Mouse (Mus musculus): ENCODE results near the gene Dcaf11. TPM values are rescaled to one million over a fixed set of nuclear protein-coding genes. Genes with fewer than 3 reads are reported as not detected.

The Dcaf11 gene
- polyA plus RNA-seq, 1 experiment from 2014 or later: 130 TPM

DNA sequence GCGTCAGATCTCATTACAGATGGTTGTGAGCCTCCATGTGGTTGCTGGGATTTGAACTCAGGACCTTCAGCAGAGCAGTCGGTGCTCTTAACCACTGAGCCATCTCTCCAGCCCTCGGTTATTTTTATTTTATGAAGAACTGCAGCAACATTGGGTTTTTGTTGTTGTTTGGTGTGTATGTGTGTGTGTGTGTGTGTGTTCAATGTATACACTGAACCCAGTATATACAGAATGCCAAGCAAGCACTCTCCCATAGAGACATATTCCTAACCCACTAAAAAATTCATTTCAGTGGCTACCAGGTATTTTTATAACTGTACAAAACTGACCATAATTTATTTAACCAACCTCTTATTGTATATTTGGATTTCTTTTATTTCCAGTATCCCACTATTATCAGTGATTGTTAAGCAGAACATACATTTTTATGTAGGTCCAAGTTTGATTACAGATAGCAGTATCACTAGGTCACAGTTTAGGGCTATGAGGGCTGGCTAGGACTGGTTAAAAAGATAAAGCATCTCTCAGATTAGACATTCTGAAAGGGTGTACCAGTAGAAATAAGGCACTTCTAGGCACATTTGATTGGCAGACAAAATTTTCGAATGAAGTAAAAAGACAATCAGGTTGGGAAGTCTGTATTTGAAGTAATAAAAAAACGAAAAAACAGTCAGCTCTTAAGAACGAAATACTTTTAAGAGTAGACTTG, 912 bp upstream of the Dcaf11 start:
- Histone ChIP-seq H3K4me1 (replicated peaks) (peaks cover 19% of the 10 kb centered on the region), H3K27ac (no peak overlapping the region)
- WGBS: 59% methylated on average over 6 of the region's 6 CpGs

GRCm38 (mm10) chr14:55560202-55561073, 632 bp downstream of the Dcaf11 start, which contains the start of gene A730061H03Rik:
A730061H03Rik (minus strand) TSS chr14:55560406.
- H3K36me3 ChIP-seq: peaks cover 25% of the 10 kb centered on the region
- peak within 1 kb of the TSS; percentile 82 for H3K4me2 ChIP-seq
- ATAC-seq (ENCODE audit: low FRiP score): peak; percentile 99
- WGBS: under 1% methylated on average over 51 of the region's 51 CpGs
- H3K9ac ChIP-seq: peak within 1 kb of the TSS; percentile 87
- no peaks in the 10 kb centered on the region for H3K27me3 ChIP-seq
- H3K4me3 ChIP-seq: peak within 1 kb of the TSS; percentile 64
- H3K9me3 ChIP-seq: no peaks in the 10 kb centered on the region
- peak within 1 kb of the TSS; percentile 99 for H3K27ac ChIP-seq
- H3K4me1 ChIP-seq (replicated peaks): peaks cover 19% of the 10 kb centered on the region

More for the DNA sequence above, 912 bp upstream of the Dcaf11 start:
- no peak for ATAC-seq (ENCODE audit: low FRiP score)
- Histone ChIP-seq H3K27me3 (no peaks in the 10 kb centered on the region), H3K4me3 (peak overlapping the region; percentile 64), H3K9me3 (no peaks in the 10 kb centered on the region), H3K36me3 (peaks cover 9% of the 10 kb centered on the region), H3K9ac (peak overlapping the region; percentile 87; the same call in 1 of the 2 replicates), H3K4me2 (peak overlapping the region; percentile 66)

GRCm38 (mm10) chr14:55561860-55562259, 2.1 kb downstream of the Dcaf11 start:
- 89% methylated on average over 10 of the region's 10 CpGs for WGBS
- Histone ChIP-seq H3K4me2 (peak overlapping the region; percentile 82), H3K4me3 (peak overlapping the region; percentile 64; the same call in 1 of the 2 replicates), H3K27ac (no peak overlapping the region), H3K36me3 (peaks cover 39% of the 10 kb centered on the region), H3K9me3 (no peaks in the 10 kb centered on the region), H3K4me1 (replicated peaks) (peaks cover 19% of the 10 kb centered on the region), H3K9ac (peak overlapping the region; percentile 36; the same call in 1 of the 2 replicates), H3K27me3 (no peaks in the 10 kb centered on the region)
- no peak for ATAC-seq (ENCODE audit: low FRiP score)

DNA sequence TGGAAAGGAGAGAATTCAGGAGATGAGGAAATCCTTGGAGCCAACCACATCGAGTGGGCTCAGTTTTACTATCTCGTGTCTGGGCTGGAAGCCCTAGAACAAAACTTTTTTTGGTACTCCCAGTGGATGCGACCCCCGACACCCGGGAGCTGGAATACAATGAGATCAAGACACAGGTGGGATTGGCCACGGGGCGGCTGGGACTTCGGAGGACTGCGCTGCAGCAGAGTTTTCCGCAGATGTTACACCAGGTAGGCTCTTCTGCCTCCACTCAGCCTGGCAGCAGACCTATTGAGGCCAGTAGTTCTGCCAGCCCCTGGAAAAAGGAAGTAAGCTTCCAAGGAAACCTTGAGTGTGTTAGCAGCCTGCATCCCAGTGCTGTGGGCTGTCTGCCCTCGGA, 3.4 kb downstream of the Dcaf11 start:
- peaks cover 53% of the 10 kb centered on the region for H3K36me3 ChIP-seq
- H3K9ac ChIP-seq: 0 out of 2 replicates have a peak overlapping the region, but pooled peaks have one; percentile 39
- H3K9me3 ChIP-seq: no peaks in the 10 kb centered on the region
- no peak overlapping the region for H3K4me3 ChIP-seq
- WGBS: 90% methylated on average over 11 of the region's 11 CpGs
- no peak for ATAC-seq (ENCODE audit: low FRiP score)
- H3K27me3 ChIP-seq: no peaks in the 10 kb centered on the region
- no peak overlapping the region for H3K27ac ChIP-seq
- peaks cover 19% of the 10 kb centered on the region for H3K4me1 ChIP-seq (replicated peaks)
- H3K4me2 ChIP-seq: no peak overlapping the region

DNA sequence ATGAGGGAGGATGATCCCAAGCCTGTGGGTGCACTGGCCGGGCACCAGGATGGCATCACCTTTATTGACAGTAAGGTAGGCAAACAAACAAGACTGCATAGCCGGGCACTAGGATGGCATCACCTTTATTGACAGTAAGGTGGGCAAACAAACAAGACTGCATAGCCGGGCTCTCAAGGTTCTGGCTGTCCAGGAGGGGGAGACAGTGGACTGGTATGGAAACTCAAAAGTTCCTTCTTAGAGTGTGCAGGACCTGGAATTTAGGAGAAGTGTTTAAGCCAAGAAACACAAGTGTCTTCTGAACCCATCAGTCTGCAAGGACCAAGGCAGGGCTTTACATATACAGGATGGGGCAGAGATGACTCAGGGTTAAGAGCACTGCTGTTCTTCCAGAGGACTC, 5.9 kb downstream of the Dcaf11 start:
- no peak overlapping the region for H3K4me2 ChIP-seq
- peaks cover 78% of the 10 kb centered on the region for H3K36me3 ChIP-seq
- WGBS: 90% methylated on average over 3 of the region's 3 CpGs
- H3K4me3 ChIP-seq: no peak overlapping the region
- ATAC-seq (ENCODE audit: low FRiP score): no peak
- no peaks in the 10 kb centered on the region for H3K27me3 ChIP-seq
- no peak overlapping the region for H3K9ac ChIP-seq
- H3K27ac ChIP-seq: no peak overlapping the region
- no peaks in the 10 kb centered on the region for H3K9me3 ChIP-seq
- H3K4me1 ChIP-seq (replicated peaks): peaks cover 15% of the 10 kb centered on the region

DNA sequence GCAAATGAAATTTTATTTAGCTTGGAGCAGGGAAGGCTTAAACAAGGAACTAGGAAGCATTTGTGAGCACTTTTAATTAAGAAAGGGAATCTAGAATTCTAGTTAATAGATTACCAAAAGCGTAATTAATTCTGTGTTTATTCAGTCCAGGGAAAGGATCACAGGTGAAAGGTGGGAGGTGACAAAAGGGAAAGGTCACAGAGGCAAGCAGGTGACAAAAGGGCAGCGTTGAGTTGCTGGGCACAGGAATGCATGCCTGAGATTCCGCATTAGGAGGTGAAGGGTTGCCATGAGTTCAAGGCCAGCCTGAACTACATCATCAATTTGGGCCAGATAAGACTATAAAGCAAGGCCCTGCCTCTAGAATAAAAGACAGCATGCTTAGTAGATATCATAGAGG, 7.7 kb downstream of the Dcaf11 start:
- H3K36me3 ChIP-seq: peaks cover 83% of the 10 kb centered on the region
- WGBS: 90% methylated on average over 3 of the region's 3 CpGs

DNA sequence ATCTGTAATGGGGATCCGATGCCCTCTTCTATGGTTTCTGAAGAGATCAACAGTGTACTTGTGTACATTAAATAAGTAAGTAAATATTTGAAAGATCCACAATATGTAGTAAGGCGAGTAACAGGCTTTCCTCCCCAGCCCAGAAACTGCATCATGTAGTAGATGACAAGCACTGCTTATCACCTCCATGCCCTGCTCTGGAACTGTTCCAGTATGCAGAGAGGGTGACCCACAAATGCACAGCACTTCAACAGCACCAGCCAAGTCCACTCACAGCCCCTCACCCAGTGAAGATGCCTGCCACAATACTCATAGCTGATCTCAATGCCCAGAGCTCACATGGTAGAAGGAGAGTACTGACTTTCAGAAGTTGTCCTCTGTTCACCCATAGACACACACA, 10.8 kb downstream of the Dcaf11 start:
- no peak for ATAC-seq (ENCODE audit: low FRiP score)
- Histone ChIP-seq H3K27ac (no peak overlapping the region), H3K9me3 (no peaks in the 10 kb centered on the region), H3K4me3 (no peak overlapping the region), H3K4me1 (replicated peaks) (0 out of 2 replicates have a peak, but pooled peaks cover 3% of the 10 kb centered on the region), H3K4me2 (no peak overlapping the region), H3K36me3 (peaks cover 56% of the 10 kb centered on the region), H3K27me3 (no peaks in the 10 kb centered on the region), H3K9ac (no peak overlapping the region)
- 91% methylated on average over 2 of the region's 2 CpGs for WGBS

More for the DNA sequence above, 7.7 kb downstream of the Dcaf11 start:
- H3K27ac ChIP-seq: no peak overlapping the region
- H3K9me3 ChIP-seq: no peaks in the 10 kb centered on the region
- H3K4me3 ChIP-seq: no peak overlapping the region
- H3K4me1 ChIP-seq (replicated peaks): no peaks in the 10 kb centered on the region
- H3K9ac ChIP-seq: no peak overlapping the region
- ATAC-seq (ENCODE audit: low FRiP score): no peak
- no peaks in the 10 kb centered on the region for H3K27me3 ChIP-seq
- no peak overlapping the region for H3K4me2 ChIP-seq

DNA sequence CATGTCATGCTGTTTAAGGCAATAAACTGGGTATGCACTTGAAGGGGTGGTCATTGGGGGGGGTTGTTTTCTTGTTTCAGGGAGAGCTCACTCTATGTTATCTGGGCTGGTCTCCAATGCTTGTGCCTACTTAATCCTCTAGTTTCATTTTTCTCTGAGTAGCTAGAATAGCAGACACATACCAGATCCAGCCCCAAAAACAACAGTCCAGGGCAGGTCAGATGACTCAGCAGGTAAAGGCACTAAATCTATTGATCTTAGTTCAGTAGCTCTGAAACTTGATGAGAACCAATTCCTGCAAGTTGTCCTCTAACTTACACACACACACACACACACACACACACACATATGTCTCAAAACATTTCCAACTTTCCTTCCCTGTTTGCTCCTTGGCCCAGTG, 12.0 kb downstream of the Dcaf11 start:
- ATAC-seq (ENCODE audit: low FRiP score): no peak
- Histone ChIP-seq H3K4me2 (no peak overlapping the region), H3K4me3 (no peak overlapping the region), H3K9me3 (no peaks in the 10 kb centered on the region), H3K4me1 (replicated peaks) (0 out of 2 replicates have a peak, but pooled peaks cover 3% of the 10 kb centered on the region), H3K36me3 (peaks cover 45% of the 10 kb centered on the region), H3K27me3 (no peaks in the 10 kb centered on the region), H3K27ac (no peak overlapping the region), H3K9ac (no peak overlapping the region)

DNA sequence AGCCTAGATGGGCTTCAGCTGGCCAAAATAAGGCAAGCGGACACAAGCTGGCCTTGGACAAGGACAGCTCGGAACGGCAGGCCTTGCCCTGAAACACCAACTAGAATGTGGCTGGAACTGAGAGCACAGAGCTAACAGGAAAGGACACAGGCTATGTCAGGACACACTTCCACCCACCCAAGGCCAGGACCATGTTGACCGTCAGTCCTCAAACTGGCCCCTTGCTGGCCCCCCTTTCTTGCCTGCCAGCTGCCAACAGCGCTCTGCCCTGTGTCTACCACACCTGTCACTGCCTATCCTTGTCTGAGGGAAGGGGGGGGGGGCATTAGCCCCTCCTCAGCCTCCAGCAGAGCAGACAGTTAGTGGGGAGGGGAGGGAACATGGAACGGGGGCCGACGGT, 15.5 kb downstream of the Dcaf11 start, which contains the start of gene Fitm1:
Gene Fitm1 (plus strand): TSS at position 316 of the 400 bp plus-strand sequence.
- H3K36me3 ChIP-seq: peaks cover 15% of the 10 kb centered on the region
- H3K4me1 ChIP-seq (replicated peaks): peaks cover 29% of the 10 kb centered on the region
- 88% methylated on average over 8 of the region's 8 CpGs for WGBS
- H3K9me3 ChIP-seq: no peaks in the 10 kb centered on the region
- H3K27me3 ChIP-seq: no peaks in the 10 kb centered on the region
- H3K27ac ChIP-seq: no peak within 1 kb of the TSS
- ATAC-seq (ENCODE audit: low FRiP score): no peak
- no peak within 1 kb of the TSS for H3K4me2 ChIP-seq
- H3K4me3 ChIP-seq: no peak within 1 kb of the TSS
- H3K9ac ChIP-seq: 0 out of 2 replicates have a peak within 1 kb of the TSS, but pooled peaks have one; percentile 0

DNA sequence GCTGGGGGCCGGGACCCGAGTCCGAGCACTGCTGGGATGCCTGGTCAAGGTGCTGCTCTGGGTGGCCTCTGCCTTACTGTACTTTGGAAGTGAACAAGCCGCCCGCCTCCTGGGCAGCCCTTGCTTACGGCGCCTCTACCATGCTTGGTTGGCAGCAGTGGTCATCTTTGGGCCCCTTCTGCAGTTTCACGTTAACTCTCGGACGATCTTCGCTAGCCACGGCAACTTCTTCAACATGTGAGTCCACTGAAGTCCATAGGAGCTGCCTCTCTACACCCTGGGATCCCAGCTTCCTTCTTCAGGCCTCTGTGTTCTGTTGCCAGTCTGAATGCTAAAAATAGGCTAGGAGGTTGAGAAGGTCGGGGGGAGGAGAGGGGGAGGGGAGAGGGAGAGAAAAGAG, 15.9 kb downstream of the Dcaf11 start:
- Histone ChIP-seq H3K4me3 (no peak overlapping the region), H3K4me2 (no peak overlapping the region), H3K4me1 (replicated peaks) (peaks cover 29% of the 10 kb centered on the region), H3K9me3 (no peaks in the 10 kb centered on the region), H3K36me3 (peaks cover 15% of the 10 kb centered on the region), H3K9ac (0 out of 2 replicates have a peak overlapping the region, but pooled peaks have one; percentile 0), H3K27me3 (no peaks in the 10 kb centered on the region), H3K27ac (no peak overlapping the region)
- ATAC-seq (ENCODE audit: low FRiP score): no peak
- WGBS: 84% methylated on average over 13 of the region's 13 CpGs

- H3K4me3 ChIP-seq: no peak overlapping the region
- 84% methylated on average over 16 of the region's 16 CpGs for WGBS
Measured at GRCm38 (mm10) chr14:55576376-55576775, 16.6 kb downstream of the Dcaf11 start.

More at GRCm38 (mm10) chr14:55576376-55576775, 16.6 kb downstream of the Dcaf11 start:
- H3K27ac ChIP-seq: no peak overlapping the region
- H3K36me3 ChIP-seq: peaks cover 16% of the 10 kb centered on the region
- no peak overlapping the region for H3K9ac ChIP-seq
- no peaks in the 10 kb centered on the region for H3K27me3 ChIP-seq
- peaks cover 29% of the 10 kb centered on the region for H3K4me1 ChIP-seq (replicated peaks)
- no peak for ATAC-seq (ENCODE audit: low FRiP score)
- no peaks in the 10 kb centered on the region for H3K9me3 ChIP-seq
- no peak overlapping the region for H3K4me2 ChIP-seq
